Mouse (Mus musculus): ENCODE measurements around the gene Gm20547.
"Not testable (repeated sequence)": the region's sequence is repeated elsewhere in the genome, so short reads cannot be mapped to it uniquely, and the experiment has no call there.

Gene Gm20547

DNA sequence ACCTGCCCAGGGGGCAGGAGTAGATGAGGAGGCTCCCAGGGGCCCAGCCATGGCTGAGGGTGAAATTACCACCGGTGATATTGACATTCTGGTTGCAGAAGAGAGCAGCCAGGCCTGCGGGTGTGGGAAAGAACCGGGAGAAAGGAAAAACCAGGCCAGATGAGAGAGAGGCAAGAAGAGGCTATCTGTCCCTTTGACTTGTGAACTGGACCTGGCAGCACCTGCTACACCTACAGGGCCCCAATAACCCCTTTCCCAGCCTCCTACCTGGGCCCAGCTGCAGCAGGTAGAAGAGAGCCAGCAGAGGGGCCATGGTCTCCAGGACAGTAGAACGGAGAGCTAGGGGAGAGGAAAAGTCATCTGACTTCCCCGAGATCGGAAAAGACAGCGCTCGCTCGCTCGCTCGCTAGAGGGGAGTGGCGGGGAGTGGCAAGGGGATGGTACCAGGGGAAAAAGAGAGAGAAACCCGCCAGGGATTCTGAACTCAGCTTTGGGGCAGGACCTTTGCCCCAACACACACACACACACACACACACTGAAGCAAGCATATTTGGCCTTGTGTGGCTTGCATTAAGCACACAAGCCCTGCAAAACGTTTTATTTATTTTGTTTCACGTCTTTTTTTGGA lies at the start of gene Gm20547:
TSS of gene Gm20547 (minus strand) at position 360 of the 628 bp plus-strand sequence.
- in situ Hi-C loops (cut with MboI): no loop called here

GRCm38 (mm10) chr17:34931061-34931734 lies 49.4 kb upstream of the Gm20547 start, which contains the start of gene Neu1:
Neu1 (plus strand) TSS chr17:34931253.
- in situ Hi-C loops (cut with MboI): no loop called here

DNA sequence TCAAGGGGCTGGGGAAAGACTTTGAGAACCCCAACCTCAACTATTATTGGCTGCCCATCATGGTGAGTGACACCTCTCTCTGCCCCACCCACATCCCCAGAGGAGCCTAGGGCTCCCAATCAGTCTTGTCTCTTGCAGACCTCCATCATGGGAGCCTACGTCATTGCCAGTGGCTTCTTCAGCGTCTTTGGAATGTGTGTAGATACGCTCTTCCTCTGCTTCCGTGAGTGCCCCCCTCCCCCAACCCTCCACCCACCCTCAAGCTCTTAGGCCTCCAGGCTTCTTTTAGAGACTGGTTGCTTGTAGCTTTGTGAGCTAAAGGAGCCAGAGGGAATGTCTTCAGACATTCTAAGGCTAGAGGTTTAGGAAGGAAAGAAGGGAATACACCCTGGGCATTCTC lies 47.0 kb upstream of the Gm20547 start:
- in situ Hi-C loops (cut with MboI): no loop called here

GRCm38 (mm10) chr17:34927306-34928019 lies 45.6 kb upstream of the Gm20547 start:
- in situ Hi-C loops (cut with MboI): no loop called here

DNA sequence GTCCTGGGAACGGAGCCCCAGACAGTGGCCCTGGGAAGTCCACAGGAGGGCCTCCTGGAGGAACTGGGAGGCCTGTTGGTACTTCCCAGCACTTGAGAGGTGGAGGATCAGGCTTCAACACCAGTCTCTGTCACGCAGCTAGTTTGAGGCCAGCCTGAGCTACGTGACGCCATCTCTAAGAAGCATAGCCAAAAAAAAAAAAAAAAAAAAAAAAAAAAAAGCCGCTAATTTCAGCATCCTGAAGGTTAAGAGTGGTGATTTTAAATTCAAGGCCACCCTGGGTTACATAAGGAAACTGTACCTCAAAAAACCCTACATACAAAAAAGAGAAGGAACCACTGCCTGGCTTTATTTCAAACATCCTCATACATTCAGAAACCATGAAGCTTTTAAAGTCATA lies 42.4 kb upstream of the Gm20547 start:
- in situ Hi-C loops (cut with MboI): no loop called here

DNA sequence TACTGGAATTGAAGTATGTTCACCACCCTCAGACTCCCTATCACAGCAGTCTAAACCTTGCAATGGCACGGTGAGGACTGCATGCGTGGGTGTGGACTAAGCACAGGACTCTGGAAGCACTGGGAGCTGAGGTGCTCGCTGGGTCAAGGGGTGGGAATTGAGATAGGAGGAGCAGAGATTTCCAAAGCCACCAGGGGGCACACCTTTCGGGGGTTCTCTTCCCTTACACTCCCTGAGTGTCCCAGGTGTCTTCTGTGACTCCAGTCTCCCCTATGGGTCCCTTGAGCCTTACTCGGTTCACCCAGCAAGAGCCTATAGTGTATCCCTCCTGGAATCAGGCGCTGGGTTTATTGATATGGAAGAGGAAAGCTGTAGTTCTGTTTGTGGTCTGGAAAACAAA lies 41.1 kb upstream of the Gm20547 start:
- in situ Hi-C loops (cut with MboI): no loop called here

GRCm38 (mm10) chr17:34917188-34917587 lies 35.3 kb upstream of the Gm20547 start:
- in situ Hi-C loops (cut with MboI): no loop called here

- in situ Hi-C loops (cut with MboI): no loop called here
Observed at GRCm38 (mm10) chr17:34916316-34916715, 34.5 kb upstream of the Gm20547 start.

- in situ Hi-C loops (cut with MboI): no loop called here
Observed at GRCm38 (mm10) chr17:34915410-34915831, 33.6 kb upstream of the Gm20547 start.

DNA sequence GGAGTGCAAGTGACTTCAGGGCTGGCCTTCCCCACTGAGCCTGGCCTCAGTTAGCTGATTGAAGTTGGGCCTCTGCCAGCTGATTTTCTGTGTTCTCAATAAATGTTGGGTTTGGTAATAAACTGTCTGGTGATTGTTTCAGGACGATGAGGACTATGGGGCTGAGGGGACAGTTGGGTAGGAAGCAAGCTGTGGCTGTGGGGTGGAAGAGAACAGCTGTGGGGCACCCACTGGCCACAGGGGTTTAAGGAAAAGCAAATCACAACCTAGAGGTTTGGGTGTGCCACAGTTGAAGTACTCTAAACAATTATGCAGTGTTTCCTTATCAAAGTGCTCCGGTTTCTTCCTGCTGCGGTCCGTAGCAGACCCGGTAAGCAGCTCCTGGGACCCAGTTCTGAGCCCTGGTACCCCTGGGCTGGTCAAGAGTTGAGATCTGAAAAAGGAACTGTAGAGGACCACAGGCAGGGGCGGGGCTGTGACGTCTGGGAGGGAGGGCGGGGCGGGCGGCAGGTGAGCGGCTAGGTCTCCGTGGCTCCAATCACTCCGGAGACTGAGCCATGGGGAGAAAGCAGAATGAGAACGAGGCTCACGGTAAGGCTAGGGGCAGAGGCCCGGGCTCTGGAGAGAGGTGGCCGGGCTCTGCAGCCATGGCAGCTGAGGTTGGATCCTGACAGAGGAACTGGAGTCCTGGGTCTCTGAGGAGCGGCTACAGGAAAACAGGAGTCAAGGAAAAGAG lies 32.3 kb upstream of the Gm20547 start, which contains the start of gene Slc44a4:
TSS of gene Slc44a4 (plus strand) at position 537 of the 736 bp plus-strand sequence.
- in situ Hi-C loops (cut with MboI): loop anchor here (5.0 kb wide), 1 partner anchor 57 kb away; no protein-coding TSS in a partner anchor

GRCm38 (mm10) chr17:34911945-34912351 lies 30.1 kb upstream of the Gm20547 start:
- in situ Hi-C loops (cut with MboI): loop anchor here (5.0 kb wide), 1 partner anchor 55 kb away; no protein-coding TSS in a partner anchor

DNA sequence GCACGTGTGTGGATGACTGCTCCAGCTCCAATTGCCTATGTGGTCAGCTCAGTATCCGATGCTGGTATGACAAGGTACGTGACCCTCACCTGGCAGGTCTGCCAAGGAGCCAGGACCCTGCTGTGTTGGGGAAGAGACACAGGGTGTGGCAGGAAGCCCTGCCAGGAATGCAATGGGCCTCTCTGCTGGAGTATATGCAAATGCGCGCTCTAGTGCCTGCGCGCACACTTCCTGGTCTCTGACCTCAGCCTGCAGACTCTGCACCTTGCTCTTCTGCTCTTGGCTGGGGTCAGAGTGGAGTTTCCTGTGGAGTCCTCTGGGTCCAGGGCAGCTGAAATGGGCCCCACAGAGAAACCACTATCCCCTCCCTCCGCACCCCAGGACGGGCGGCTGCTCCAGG lies 29.1 kb upstream of the Gm20547 start:
- in situ Hi-C loops (cut with MboI): loop anchor here (5.0 kb wide), 1 partner anchor 54 kb away; no protein-coding TSS in a partner anchor

- in situ Hi-C loops (cut with MboI): no loop called here
Observed at GRCm38 (mm10) chr17:34902895-34903294, 21.1 kb upstream of the Gm20547 start.

GRCm38 (mm10) chr17:34901948-34902347 lies 20.1 kb upstream of the Gm20547 start:
- in situ Hi-C loops (cut with MboI): not testable (repeated sequence)

- in situ Hi-C loops (cut with MboI): not testable (repeated sequence)
Observed at GRCm38 (mm10) chr17:34900826-34901225, 19.0 kb upstream of the Gm20547 start.

GRCm38 (mm10) chr17:34899890-34900243 lies 18.0 kb upstream of the Gm20547 start:
- in situ Hi-C loops (cut with MboI): no loop called here

DNA sequence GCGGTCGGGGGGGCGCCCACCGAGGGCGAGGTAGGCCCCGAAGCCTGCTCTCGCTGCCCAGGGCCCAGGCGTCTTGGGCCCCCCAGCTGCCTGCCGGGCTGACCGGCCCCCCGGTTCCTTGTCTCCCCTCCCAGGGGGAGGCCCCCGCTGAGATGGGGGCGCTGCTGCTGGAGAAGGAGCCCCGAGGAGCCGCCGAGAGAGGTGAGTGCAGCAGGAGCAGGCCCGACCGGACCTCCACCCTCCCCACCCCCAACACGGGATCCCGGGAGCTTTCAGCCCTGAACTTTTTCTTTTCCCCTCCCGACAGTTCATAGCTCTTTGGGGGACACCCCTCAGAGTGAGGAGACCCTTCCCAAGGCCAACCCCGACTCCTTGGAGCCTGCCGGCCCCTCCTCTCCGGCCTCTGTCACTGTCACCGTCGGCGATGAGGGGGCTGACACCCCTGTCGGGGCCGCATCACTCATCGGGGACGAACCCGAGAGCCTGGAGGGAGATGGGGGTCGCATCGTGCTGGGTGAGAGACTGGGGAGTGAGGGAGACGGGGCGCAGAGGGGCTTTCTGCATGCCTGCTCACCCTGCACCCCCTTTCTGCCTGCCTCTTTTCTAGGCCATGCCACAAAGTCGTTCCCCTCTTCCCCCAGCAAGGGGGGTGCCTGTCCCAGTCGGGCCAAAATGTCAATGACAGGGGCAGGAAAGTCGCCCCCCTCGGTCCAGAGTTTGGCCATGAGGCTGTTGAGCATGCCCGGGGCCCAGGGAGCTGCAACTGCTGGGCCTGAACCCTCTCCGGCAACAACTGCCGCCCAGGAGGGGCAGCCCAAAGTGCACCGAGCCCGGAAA lies 17.4 kb upstream of the Gm20547 start:
- in situ Hi-C loops (cut with MboI): no loop called here

GRCm38 (mm10) chr17:34898706-34899052 lies 16.8 kb upstream of the Gm20547 start:
- in situ Hi-C loops (cut with MboI): no loop called here

- in situ Hi-C loops (cut with MboI): no loop called here
Observed at GRCm38 (mm10) chr17:34898160-34898586, 16.3 kb upstream of the Gm20547 start, which contains the start of the genes C2 and Ehmt2. C2 (minus strand) TSS chr17:34898265. Ehmt2 (plus strand) TSS chr17:34898469.

DNA sequence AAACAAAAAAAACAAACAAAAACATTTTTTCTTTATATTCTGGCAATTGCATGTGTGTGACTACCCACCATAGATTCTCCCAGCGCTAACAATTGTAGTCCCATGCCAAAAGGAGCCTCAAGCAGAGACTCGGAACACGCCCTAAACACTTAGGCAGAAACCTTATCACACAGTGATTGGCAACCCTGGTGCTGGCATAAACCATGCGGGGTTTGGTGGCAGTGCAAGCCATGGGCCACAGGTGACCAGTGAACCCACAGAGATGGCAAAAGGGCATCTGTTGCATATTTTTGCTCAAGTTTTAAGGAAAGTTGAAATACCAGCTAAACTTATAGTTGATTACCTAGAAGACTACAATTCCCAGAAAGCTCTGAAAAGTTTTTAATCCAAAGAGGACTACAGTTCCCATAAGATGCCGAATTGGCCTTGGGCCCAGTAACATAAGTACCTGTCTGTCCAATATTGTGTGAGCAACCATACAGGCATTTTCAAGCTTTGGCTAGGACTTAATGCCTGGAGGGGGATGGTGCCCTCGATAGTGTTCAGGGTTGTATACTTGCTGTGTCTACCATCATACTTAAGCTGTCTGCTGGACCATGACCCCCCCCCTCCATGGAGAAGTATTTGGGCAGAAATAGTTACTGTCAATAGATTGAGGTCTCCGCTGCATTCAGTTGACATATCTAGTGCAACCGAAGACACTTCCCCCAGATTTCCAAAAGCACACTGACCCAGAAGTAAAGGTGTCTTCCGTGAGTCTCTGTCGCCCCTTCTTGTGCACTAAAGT lies 15.7 kb upstream of the Gm20547 start:
- in situ Hi-C loops (cut with MboI): no loop called here

Data from mature B cell (primary cell).